Mouse (Mus musculus) adrenal gland, adult 2 months (tissue): ENCODE measurements around the gene Gpc1. TPM values are rescaled to one million over a fixed set of nuclear protein-coding genes. Genes with fewer than 3 reads are reported as not detected.
A peak's percentile ranks its signal among the peaks of the same experiment; 100 is the strongest.

ENCODE experiments used
- DNase-seq: peaks from one replicate; pipeline ENCODE4 v3.0.0; 2021
- long read RNA-seq: library from polyadenylated mRNA; stranded (forward); transcript quantifications from one replicate; pipeline ENCODE4 v2.0.0, GENCODE M21; 2021
- polyA plus RNA-seq: library from polyadenylated mRNA; depleted of rRNA; stranded (reverse); fragments of >200 nt; gene quantifications from 2 replicates; pipeline ENCODE4 v1.2.3, GENCODE M21; 2012; rRNA removed
- total RNA-seq, 2 experiments: library from RNA; stranded (reverse); gene quantifications; 2 replicates each; pipeline ENCODE4 v1.2.3; 2021

Gene Gpc1
- total RNA-seq (10 to 100 TPM; 61.7 to 84.3 TPM), polyA plus RNA-seq (43.3 and 49.8 TPM in 2 replicates)
- long read RNA-seq, full-length matches to known transcripts, result 96 of 125 reads
- long read RNA-seq, partial matches to known transcripts, result 24 of 125 reads
- long read RNA-seq, other reads (novel, unspliced or antisense), result 5 of 125 reads

GRCm38 (mm10) chr1:92831188-92832001 lies at the start of gene Gpc1:
Gpc1 (plus strand) TSS chr1:92831645.
- DNase-seq, result peak; percentile 89

GRCm38 (mm10) chr1:92781862-92782261 lies 49.6 kb upstream of the Gpc1 start:
- DNase-seq, result no peak

GRCm38 (mm10) chr1:92782587-92782986 lies 48.9 kb upstream of the Gpc1 start:
- no peak for DNase-seq

- no peak for DNase-seq
These were observed 44.2 kb upstream of the Gpc1 start for GRCm38 (mm10) chr1:92787221-92787620.

GRCm38 (mm10) chr1:92788049-92788448 lies 43.4 kb upstream of the Gpc1 start:
- DNase-seq, result no peak

GRCm38 (mm10) chr1:92790628-92791027 lies 40.8 kb upstream of the Gpc1 start:
- no peak for DNase-seq

GRCm38 (mm10) chr1:92791070-92791831 lies 40.2 kb upstream of the Gpc1 start:
- no peak for DNase-seq

- no peak for DNase-seq
These were observed 37.7 kb upstream of the Gpc1 start for GRCm38 (mm10) chr1:92793781-92794180.

- DNase-seq, result no peak
These were observed 33.0 kb upstream of the Gpc1 start for GRCm38 (mm10) chr1:92798425-92798824.

- DNase-seq, result peak; percentile 80
These were observed 31.8 kb upstream of the Gpc1 start for GRCm38 (mm10) chr1:92799653-92800052.

GRCm38 (mm10) chr1:92802362-92802761 lies 29.1 kb upstream of the Gpc1 start:
- DNase-seq, result peak; percentile 42

- DNase-seq, result no peak
These were observed 28.1 kb upstream of the Gpc1 start for GRCm38 (mm10) chr1:92803376-92803775.

GRCm38 (mm10) chr1:92805181-92805580 lies 26.3 kb upstream of the Gpc1 start:
- no peak for DNase-seq

GRCm38 (mm10) chr1:92805836-92806235 lies 25.6 kb upstream of the Gpc1 start:
- DNase-seq, result no peak

GRCm38 (mm10) chr1:92806720-92807119 lies 24.7 kb upstream of the Gpc1 start:
- DNase-seq, result no peak

GRCm38 (mm10) chr1:92809621-92810020 lies 21.8 kb upstream of the Gpc1 start:
- no peak for DNase-seq

- no peak for DNase-seq
These were observed 17.1 kb upstream of the Gpc1 start for GRCm38 (mm10) chr1:92814319-92814718.

- DNase-seq, result no peak
These were observed 16.3 kb upstream of the Gpc1 start for GRCm38 (mm10) chr1:92815100-92815499.

GRCm38 (mm10) chr1:92815756-92816294 lies 15.6 kb upstream of the Gpc1 start:
- no peak for DNase-seq

- no peak for DNase-seq
These were observed 738 bp upstream of the Gpc1 start for GRCm38 (mm10) chr1:92830626-92831187.

- DNase-seq, result peak; percentile 70
These were observed 866 bp downstream of the Gpc1 start for GRCm38 (mm10) chr1:92832011-92833010.
